Mouse (Mus musculus) heart, postnatal 14 days (tissue): Measurements from ENCODE around the gene Grm8. TPM values are rescaled to one million over a fixed set of nuclear protein-coding genes. Genes with fewer than 3 reads are reported as not detected.
"Not testable (repeated sequence)": the region's sequence is repeated elsewhere in the genome, so short reads cannot be mapped to it uniquely, and the experiment has no call there.

Experiments
- DNase-seq, 2 experiments: peaks; one replicate each; pipeline ENCODE4 v3.0.0; 2021 to 2022
- intact Hi-C: fragments of 180-260 bp; cut with DNase I; formaldehyde crosslinking; loops from one replicate; pipeline ENCODE4 v1.15.1; 2025
- total RNA-seq, 2 experiments: library from RNA; stranded (reverse); gene quantifications; 2 replicates each; pipeline ENCODE4 v1.2.3; 2021

The Grm8 gene
- total RNA-seq, 2 experiments from 2014 or later: 0.07 to 0.20 TPM

GRCm38 (mm10) chr6:27892886-27893285 is 242.1 kb downstream of the Grm8 start:
- intact Hi-C loops: no loop called here
- DNase-seq: no peak

DNA sequence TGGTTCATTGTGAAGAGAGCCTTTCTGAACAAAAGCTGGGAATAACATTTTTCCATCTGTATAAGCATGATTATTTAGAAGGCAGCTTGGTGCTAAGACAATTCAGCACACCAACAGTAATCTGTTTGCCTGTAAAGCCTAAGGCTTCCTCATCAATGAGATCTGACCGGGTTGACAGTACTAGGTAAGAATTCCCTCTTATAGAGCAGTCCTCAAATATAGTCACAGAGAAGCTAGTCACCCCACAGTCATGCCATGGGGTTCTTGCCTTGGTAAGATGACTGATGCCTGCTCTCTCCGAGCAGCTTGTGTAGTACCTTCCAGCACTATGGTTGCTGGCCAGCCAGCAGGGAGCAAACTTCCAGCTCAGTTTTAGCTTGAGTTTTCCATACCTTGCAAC is 246.6 kb downstream of the Grm8 start:
- intact Hi-C loops: no loop called here

DNA sequence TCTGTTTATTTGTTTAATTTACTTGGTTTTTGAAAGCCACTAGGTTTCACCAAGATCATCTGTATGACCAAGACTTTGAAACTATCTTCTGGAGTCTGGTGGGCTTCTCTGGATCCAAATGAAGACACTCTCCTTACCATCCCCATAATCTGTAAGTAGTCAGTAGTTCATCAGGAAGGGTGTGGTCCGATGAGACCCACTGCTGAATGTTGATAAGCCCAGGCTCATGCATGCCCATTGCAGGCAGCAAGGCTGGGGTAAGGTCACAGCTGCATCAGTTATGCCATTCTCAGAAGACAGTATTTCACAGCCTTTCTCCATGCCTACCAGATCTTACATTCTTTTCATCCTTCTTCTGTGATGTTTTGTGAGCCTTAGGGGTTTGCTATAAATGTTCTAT is 247.1 kb downstream of the Grm8 start:
- no peak for DNase-seq
- intact Hi-C loops: no loop called here

More for the DNA sequence above, 246.6 kb downstream of the Grm8 start:
- no peak for DNase-seq

DNA sequence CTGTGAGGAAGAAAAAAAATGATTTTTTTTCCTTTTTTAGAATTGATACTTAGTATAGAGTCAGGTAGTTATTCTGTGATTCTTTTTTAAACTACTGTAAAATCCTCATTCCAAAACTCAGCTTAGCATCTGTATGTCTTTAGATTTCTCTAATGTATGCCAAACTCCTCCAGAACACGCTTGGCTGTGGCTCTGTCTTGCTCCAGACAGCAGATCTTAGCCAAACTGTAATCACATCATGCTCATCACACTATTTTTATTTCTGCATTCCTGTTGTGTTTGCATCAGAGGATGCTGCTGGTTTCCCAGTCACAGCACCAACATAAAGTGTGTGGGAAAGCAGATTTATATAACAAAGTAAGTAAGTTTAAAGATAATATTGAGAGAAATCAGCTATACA is 249.2 kb downstream of the Grm8 start:
- DNase-seq: no peak
- intact Hi-C loops: no loop called here

- intact Hi-C loops: no loop called here
- DNase-seq: no peak
Measured at GRCm38 (mm10) chr6:27849644-27850043, 285.3 kb downstream of the Grm8 start.

GRCm38 (mm10) chr6:27836159-27836558 is 298.8 kb downstream of the Grm8 start:
- intact Hi-C loops: no loop called here
- no peak for DNase-seq

- DNase-seq, intact Hi-C loops: not testable (repeated sequence)
Measured at GRCm38 (mm10) chr6:27819735-27820134, 315.2 kb downstream of the Grm8 start.

DNA sequence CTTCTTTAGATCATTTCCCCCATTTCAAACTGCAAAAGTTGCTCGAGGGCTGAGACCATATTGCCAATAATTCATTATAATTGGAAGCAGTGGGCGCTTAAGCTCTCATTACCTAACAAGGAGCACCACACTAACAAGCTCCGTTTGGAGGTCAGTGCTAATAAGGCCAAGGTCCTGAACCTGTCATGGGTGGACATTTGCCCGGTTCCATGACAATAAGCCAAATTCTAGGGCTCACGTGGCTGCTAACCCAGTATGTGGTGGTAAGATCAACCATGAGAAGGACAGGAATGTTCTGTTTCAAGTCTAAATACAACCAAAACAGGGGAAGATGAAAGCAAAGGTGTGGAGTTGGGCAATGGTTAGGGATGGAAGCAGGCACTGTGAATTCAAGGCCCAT is 322.2 kb downstream of the Grm8 start:
- no peak for DNase-seq
- intact Hi-C loops: no loop called here

GRCm38 (mm10) chr6:27809996-27810395 is 325.0 kb downstream of the Grm8 start:
- intact Hi-C loops: no loop called here
- no peak for DNase-seq

- intact Hi-C loops: no loop called here
- DNase-seq: no peak
Measured at GRCm38 (mm10) chr6:27806741-27807140, 328.2 kb downstream of the Grm8 start.

- no peak for DNase-seq
- intact Hi-C loops: no loop called here
Measured at GRCm38 (mm10) chr6:27800881-27801572, 334.0 kb downstream of the Grm8 start.

DNA sequence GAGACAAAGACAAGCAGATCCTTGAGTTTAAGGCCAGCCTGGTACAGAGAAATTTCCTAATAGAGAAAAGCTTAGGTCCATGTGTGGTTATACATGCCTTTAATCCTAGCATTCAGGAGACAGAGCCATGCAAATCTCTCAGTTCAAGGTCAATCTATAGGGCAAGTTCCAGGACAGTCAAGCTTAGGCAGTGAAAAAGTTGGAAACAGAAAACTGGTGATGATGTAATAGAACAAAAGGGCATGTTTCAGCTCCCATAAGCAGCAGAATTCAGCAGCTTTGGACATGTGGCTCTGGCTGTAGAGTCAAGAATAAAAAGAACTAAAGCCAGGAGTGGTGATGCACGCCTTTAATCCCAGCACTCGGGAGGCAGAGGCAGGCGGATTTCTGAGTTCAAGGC is 336.2 kb downstream of the Grm8 start:
- intact Hi-C loops: no loop called here
- DNase-seq: no peak

GRCm38 (mm10) chr6:27789566-27789965 is 345.4 kb downstream of the Grm8 start:
- no peak for DNase-seq
- intact Hi-C loops: no loop called here

- intact Hi-C loops: no loop called here
- no peak for DNase-seq
Measured at GRCm38 (mm10) chr6:27789151-27789550, 345.8 kb downstream of the Grm8 start.

GRCm38 (mm10) chr6:27782251-27782650 is 352.7 kb downstream of the Grm8 start:
- DNase-seq: no peak
- intact Hi-C loops: no loop called here

- intact Hi-C loops: no loop called here
- no peak for DNase-seq
Measured at GRCm38 (mm10) chr6:27781371-27781770, 353.6 kb downstream of the Grm8 start.

DNA sequence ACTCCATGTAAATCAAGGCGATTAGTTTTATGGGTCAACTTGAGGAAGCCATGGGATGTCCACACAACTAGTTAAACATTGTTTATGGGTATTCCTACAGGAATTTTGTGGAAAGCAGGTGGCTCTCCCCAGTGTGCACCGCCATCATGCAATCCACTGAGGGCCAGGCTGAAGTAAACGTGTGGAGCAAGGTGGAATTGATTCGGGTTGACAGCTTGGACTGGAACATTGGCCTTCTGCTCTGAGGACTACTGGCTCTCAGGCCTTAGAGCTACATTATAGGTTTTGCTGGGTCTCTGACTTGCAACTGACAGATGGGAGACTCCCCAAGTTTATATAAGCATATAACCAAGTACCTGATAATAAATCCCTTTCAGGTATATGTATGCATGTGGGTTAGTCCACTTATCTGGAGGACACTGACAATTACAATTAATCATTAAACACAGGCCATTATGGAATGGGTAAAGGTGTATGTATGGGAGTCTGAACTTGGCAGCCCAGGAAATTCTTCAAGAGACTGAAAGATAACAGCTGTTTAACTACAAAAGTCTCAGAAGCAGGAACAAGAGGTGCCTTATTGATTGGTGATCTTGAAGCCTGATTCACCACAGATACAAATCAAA is 359.2 kb downstream of the Grm8 start:
- intact Hi-C loops: no loop called here
- DNase-seq: no peak

DNA sequence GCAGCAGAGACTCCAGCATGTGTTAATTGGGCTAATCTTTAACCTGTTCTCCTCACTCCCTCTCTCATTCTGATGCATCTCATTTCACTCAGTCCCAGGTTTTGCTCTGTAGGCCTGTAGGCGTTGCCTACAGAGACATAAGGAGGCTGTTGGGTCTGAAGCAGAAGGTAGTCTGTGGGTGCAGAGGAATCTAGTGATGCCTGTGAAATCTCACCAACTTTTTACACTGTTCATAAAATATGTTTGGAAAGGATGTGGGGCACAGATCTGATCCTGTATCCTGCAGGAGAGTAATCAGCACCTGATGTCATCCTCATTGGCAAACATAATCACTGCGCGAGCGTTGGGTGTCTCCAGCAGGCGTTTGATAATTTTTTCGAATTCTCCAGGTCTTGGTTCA is 372.9 kb downstream of the Grm8 start:
- DNase-seq: no peak
- intact Hi-C loops: no loop called here

DNA sequence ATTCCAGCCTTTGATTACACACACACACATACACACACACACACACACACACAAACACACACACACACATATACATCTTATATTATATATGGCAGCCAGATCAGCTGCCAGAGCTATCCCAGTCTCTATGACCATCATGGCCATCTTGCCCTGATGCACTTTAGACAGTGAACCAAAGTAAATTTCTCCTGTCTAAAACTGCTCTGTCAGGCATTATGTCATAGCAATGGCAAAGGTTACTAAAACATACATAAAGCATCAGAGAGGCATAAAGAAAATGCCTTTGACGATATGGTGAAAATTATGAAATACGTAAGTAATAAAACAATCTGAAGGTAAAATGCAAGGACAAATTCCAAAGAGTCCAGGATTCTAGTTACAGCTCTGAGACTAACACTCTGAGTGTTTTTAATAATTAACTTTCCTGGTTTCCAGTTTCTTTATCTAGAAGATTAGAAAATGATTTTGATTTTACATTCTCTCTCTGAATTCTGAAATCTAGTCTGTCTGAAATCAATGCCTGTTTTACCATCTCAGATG is 381.6 kb downstream of the Grm8 start:
- intact Hi-C loops: no loop called here
- DNase-seq: no peak

- DNase-seq: no peak
- intact Hi-C loops: no loop called here
Measured at GRCm38 (mm10) chr6:27746493-27746892, 388.5 kb downstream of the Grm8 start.

DNA sequence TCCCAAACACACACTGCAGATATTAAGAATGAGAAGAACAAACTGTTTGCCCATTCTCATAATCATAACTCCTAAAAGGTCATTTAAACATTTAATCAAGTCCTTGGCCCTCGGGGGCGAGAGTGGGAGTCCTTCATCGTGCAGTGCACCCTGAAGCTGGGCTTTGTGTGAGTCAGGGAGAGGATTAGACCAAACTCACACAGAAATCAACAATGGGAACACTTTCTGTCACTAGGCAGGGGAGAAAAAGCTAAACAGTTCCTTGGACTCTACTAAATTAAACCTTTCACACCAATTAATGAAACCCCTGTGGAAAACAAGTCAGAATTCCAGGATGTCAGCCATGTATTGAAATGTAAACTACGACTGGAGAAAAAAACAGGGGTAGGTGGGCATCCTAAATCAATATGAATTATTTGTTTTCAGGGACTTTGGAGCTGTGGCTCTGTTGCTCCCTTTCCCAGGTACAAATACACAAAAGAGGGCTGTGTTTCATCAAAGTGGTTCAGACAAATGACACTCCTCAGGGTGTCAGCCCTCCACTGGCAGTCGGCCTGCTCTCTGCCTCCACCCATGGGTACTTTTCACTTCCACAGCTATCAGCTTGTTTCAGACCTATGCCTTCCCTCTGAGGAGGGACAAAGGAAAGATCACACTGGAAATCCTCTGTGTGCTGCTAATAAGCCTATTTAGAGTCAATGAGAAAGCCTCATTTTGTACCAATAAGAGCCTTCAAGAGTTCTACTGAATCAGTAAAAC is 389.1 kb downstream of the Grm8 start:
- intact Hi-C loops: no loop called here
- no peak for DNase-seq
